28 mouse cellular contexts compared by ENCODE assay signal in the genomic region with DNA sequence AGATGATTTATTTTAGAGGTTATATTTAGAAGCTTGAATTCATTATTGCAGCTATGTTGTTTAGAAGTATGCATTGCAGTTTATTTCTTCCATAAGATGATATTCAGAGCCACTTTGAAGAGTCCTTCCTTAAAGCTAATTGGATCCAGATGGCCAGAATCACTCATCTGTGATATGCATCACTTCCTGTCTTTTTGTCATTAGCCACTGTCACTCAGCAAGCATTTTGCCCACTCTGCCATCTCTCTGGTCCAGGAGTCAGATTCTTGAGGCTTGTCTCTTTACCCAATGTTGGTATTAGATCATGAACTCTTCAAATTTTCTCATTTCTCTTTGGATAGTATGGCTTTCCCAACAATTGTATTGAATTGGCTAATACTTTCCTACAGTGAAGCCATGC.
DNase-seq lines count a peak whose midpoint lies in the region; ATAC-seq lines count a peak whose summit lies in the region.
"Had no signal": no experiment of that assay in that cellular context is flagged by ENCODE, and none has a peak within 500 bp of the region (broad histone marks: within the 10 kb centered on the region; RNA-seq: fewer than 3 reads in every experiment).

No protein-coding gene starts in this region.

- no peak overlapping the region for H3K4me3 ChIP-seq in embryonic facial prominence, embryonic 11.5 days (ENCODE audit: low read depth, low read length)
- H3K4me3 ChIP-seq in embryonic facial prominence, embryonic 10.5 days: no peak overlapping the region
- H3K4me3 ChIP-seq in embryonic facial prominence, embryonic 14.5 days (ENCODE audit: low read depth, low read length): no peak overlapping the region
- H3K4me3 ChIP-seq: embryonic facial prominence, embryonic 12.5 days; erythroblast, embryonic 14.5 days; forebrain, embryonic 12.5 days; forebrain, embryonic 15.5 days; heart, embryonic 12.5 days; heart, embryonic 15.5 days; hindbrain, embryonic 10.5 days; hindbrain, embryonic 13.5 days had no signal

- no peak overlapping the region for H3K9ac ChIP-seq in embryonic facial prominence, embryonic 11.5 days (replicated peaks; ENCODE audit: low read length)
- H3K9ac ChIP-seq in embryonic facial prominence, embryonic 14.5 days (ENCODE audit: low read depth, low read length): no peak overlapping the region
- H3K9ac ChIP-seq: embryonic facial prominence, embryonic 12.5 days; forebrain, embryonic 12.5 days; forebrain, embryonic 15.5 days; heart, embryonic 12.5 days; heart, embryonic 15.5 days; hindbrain, embryonic 13.5 days had no signal

- no peak overlapping the region for H3K4me2 ChIP-seq in embryonic facial prominence, embryonic 11.5 days (ENCODE audit: low read depth, low read length)
- no peak overlapping the region for H3K4me2 ChIP-seq in embryonic facial prominence, embryonic 14.5 days (ENCODE audit: low read depth, low read length)
- H3K4me2 ChIP-seq: embryonic facial prominence, embryonic 12.5 days; forebrain, embryonic 12.5 days; forebrain, embryonic 15.5 days; heart, embryonic 12.5 days; heart, embryonic 15.5 days; hindbrain, embryonic 13.5 days had no signal

- H3K4me1 ChIP-seq in embryonic facial prominence, embryonic 11.5 days (ENCODE audit: control insufficient read depth, insufficient read depth, low read length): no peaks in the 10 kb centered on the region
- no peaks in the 10 kb centered on the region for H3K4me1 ChIP-seq in embryonic facial prominence, embryonic 10.5 days
- H3K4me1 ChIP-seq in embryonic facial prominence, embryonic 14.5 days (ENCODE audit: control insufficient read depth, insufficient read depth, low read length): no peaks in the 10 kb centered on the region
- H3K4me1 ChIP-seq: forebrain, embryonic 15.5 days; heart, embryonic 12.5 days; heart, embryonic 15.5 days; hindbrain, embryonic 10.5 days; hindbrain, embryonic 13.5 days had no signal

- no peak for ATAC-seq in embryonic facial prominence, embryonic 11.5 days (replicated peaks; ENCODE audit: insufficient number of reproducible peaks, low FRiP score, low TSS enrichment, low read depth)
- ATAC-seq in embryonic facial prominence, embryonic 14.5 days (ENCODE audit: low read depth): no peak
- ATAC-seq: forebrain, embryonic 15.5 days; hindbrain, postnatal 0 days; inflammation-experienced regulatory T-cells, adult 6 months; intestine, embryonic 16.5 days had no signal

- no peaks in the 10 kb centered on the region for H3K36me3 ChIP-seq in embryonic facial prominence, embryonic 11.5 days (replicated peaks; ENCODE audit: control insufficient read depth, insufficient read depth, low read depth, low read length)
- H3K36me3 ChIP-seq in embryonic facial prominence, embryonic 10.5 days (replicated peaks): no peaks in the 10 kb centered on the region
- no peaks in the 10 kb centered on the region for H3K36me3 ChIP-seq in embryonic facial prominence, embryonic 14.5 days (ENCODE audit: control insufficient read depth, insufficient read depth, low read length)
- H3K36me3 ChIP-seq: embryonic facial prominence, embryonic 12.5 days; forebrain, embryonic 12.5 days; forebrain, embryonic 15.5 days; heart, embryonic 12.5 days; heart, embryonic 15.5 days; hindbrain, embryonic 10.5 days; hindbrain, embryonic 13.5 days had no signal

- no peaks in the 10 kb centered on the region for H3K27me3 ChIP-seq in embryonic facial prominence, embryonic 11.5 days (ENCODE audit: control insufficient read depth, insufficient read depth, low read length)
- H3K27me3 ChIP-seq in embryonic facial prominence, embryonic 10.5 days (replicated peaks; ENCODE audit: low read depth, poor library complexity, severe bottlenecking): no peaks in the 10 kb centered on the region
- no peaks in the 10 kb centered on the region for H3K27me3 ChIP-seq in embryonic facial prominence, embryonic 14.5 days (replicated peaks; ENCODE audit: control insufficient read depth, insufficient read depth, low read length)
- H3K27me3 ChIP-seq: embryonic facial prominence, embryonic 12.5 days; forebrain, embryonic 12.5 days; forebrain, embryonic 15.5 days; heart, embryonic 12.5 days; heart, embryonic 15.5 days; hindbrain, embryonic 13.5 days had no signal

- peak; percentile 44 for DNase-seq in embryonic facial prominence, embryonic 11.5 days (ENCODE audit: low spot score)
- DNase-seq in embryonic facial prominence, embryonic 10.5 days (ENCODE audit: low spot score): no peak
- peak; percentile 11 for DNase-seq in NIH3T3 (ENCODE audit: low read depth)
- DNase-seq in embryonic facial prominence, embryonic 14.5 days (ENCODE audit: low spot score): peak; percentile 11
- no peak for DNase-seq in spleen, adult 12 weeks (ENCODE audit: low spot score)
- no peak for DNase-seq in left cerebral cortex, postnatal 25 days (ENCODE audit: low spot score in 2 of 2)
- DNase-seq: adrenal gland, adult 2 months; adrenal gland, postnatal 14 days; cerebellum, adult 11 months; cerebellum, adult 2 months; cerebellum, adult 9-11 months; cerebellum, postnatal 25 days; gastrocnemius, postnatal 25 days; heart, adult 18-20 months; heart, postnatal 10 days; heart, postnatal 36 days; kidney, adult 18-20 months had no signal

- no peaks in the 10 kb centered on the region for H3K9me3 ChIP-seq in embryonic facial prominence, embryonic 11.5 days (replicated peaks; ENCODE audit: control insufficient read depth, low read length)
- H3K9me3 ChIP-seq in embryonic facial prominence, embryonic 10.5 days: no peaks in the 10 kb centered on the region
- H3K9me3 ChIP-seq in embryonic facial prominence, embryonic 14.5 days (ENCODE audit: control insufficient read depth, low read length): no peaks in the 10 kb centered on the region
- H3K9me3 ChIP-seq: embryonic facial prominence, embryonic 12.5 days; forebrain, embryonic 12.5 days; forebrain, embryonic 15.5 days; heart, embryonic 12.5 days; heart, embryonic 15.5 days; hindbrain, embryonic 10.5 days; hindbrain, embryonic 13.5 days had no signal

- intact Hi-C loops in left cerebral cortex, postnatal 25 days (cut with DNase I): no loop called here

- H3K27ac ChIP-seq in embryonic facial prominence, embryonic 11.5 days (replicated peaks; ENCODE audit: low read depth, low read length): no peak overlapping the region
- H3K27ac ChIP-seq in embryonic facial prominence, embryonic 10.5 days (replicated peaks): no peak overlapping the region
- no peak overlapping the region for H3K27ac ChIP-seq in embryonic facial prominence, embryonic 14.5 days (replicated peaks; ENCODE audit: low read depth, low read length)
- H3K27ac ChIP-seq: embryonic facial prominence, embryonic 12.5 days; forebrain, embryonic 12.5 days; forebrain, embryonic 15.5 days; heart, embryonic 15.5 days; hindbrain, embryonic 10.5 days; hindbrain, embryonic 13.5 days; hindbrain, postnatal 0 days had no signal

Comparison
In these comparisons a context has a peak if more than half of its experiments do, and no peak if none do; other contexts are left out.
1. DNase-seq: peak in embryonic facial prominence, embryonic 11.5 days (single experiment), NIH3T3 (single experiment) and embryonic facial prominence, embryonic 14.5 days (single experiment); none in embryonic facial prominence, embryonic 10.5 days (single experiment), spleen, adult 12 weeks (single experiment) and left cerebral cortex, postnatal 25 days (0 of 2).